Mouse (Mus musculus) stomach, embryonic 14.5 days (tissue): ENCODE measurements around the gene Gng3. TPM values are rescaled to one million over a fixed set of nuclear protein-coding genes. Genes with fewer than 3 reads are reported as not detected.

Source experiments
- ATAC-seq: fragments of 200-750 bp; cut with Nextera tagmentation; 2 replicates; pipeline ENCODE4 v1.8.0; 2017; ENCODE audit warnings: low read depth, moderate TSS enrichment; ENCODE audit not compliant: insufficient number of reproducible peaks, insufficient read depth, low FRiP score
- H3K27ac ChIP-seq: fragments of 300-500 bp; sonication (generic); 2 replicates; pipeline ENCODE4 v1.5.1; 2014; ENCODE audit warnings: mild to moderate bottlenecking, low read length, moderate library complexity, mixed read lengths
- H3K27me3 ChIP-seq: fragments of 300-500 bp; sonication (generic); 2 replicates; pipeline ENCODE4 v1.6.1; 2014; ENCODE audit warnings: low read length, control low read depth, mixed read lengths; ENCODE audit not compliant: control insufficient read depth, insufficient read depth
- H3K36me3 ChIP-seq: fragments of 300-500 bp; sonication (generic); 2 replicates; pipeline ENCODE4 v1.6.1; 2014; ENCODE audit warnings: mild to moderate bottlenecking, control low read depth, low read length, moderate library complexity, mixed read lengths; ENCODE audit not compliant: control insufficient read depth, insufficient read depth
- H3K4me1 ChIP-seq: fragments of 300-500 bp; sonication (generic); 2 replicates; pipeline ENCODE4 v1.6.1; 2014; ENCODE audit warnings: low read length, control low read depth, mixed read lengths; ENCODE audit not compliant: control insufficient read depth, insufficient read depth
- H3K4me2 ChIP-seq: fragments of 300-500 bp; sonication (generic); replicated peaks from 2 replicates; pipeline ENCODE4 v1.6.1; 2014; ENCODE audit warnings: low read depth, low read length, control low read depth
- H3K4me3 ChIP-seq: fragments of 300-500 bp; sonication (generic); 2 replicates; pipeline ENCODE4 v1.5.1; 2014; ENCODE audit warnings: low read depth, low read length, control low read depth
- H3K9ac ChIP-seq: fragments of 300-500 bp; sonication (generic); replicated peaks from 2 replicates; pipeline ENCODE4 v1.6.1; 2014; ENCODE audit warnings: low read depth, mild to moderate bottlenecking, control low read depth, low read length, moderate library complexity, mixed read lengths
- H3K9me3 ChIP-seq: fragments of 300-500 bp; sonication (generic); 2 replicates; pipeline ENCODE4 v1.6.1; 2016; ENCODE audit warnings: low read depth, low read length, control low read depth; ENCODE audit not compliant: control insufficient read depth
- WGBS: fragments of 180-500 bp; shearing (Covaris S2); extraction: QIAGEN DNeasy Blood & Tissue Kit; methylation state at CpG from one replicate; pipeline ENCODE4 v1.1.7; 2014; 5-methylcytosine and 5-hydroxymethylcytosine counted together
- polyA plus RNA-seq: library from polyadenylated mRNA; unstranded; fragments of >200 nt; fragmentation: Nextera tagmentation; extraction: Ambion mirVana; gene quantifications from 2 replicates; pipeline ENCODE4 v1.2.1, GENCODE M21; 2014

Gng3 gene
- polyA plus RNA-seq, 1 experiment from 2014 or later: 17.8 TPM

GRCm38 (mm10) chr19:8803879-8804660 lies 34.9 kb downstream of the Gng3 start:
- 89% methylated on average over 11 of the region's 11 CpGs for WGBS
- no peaks in the 10 kb centered on the region for H3K27me3 ChIP-seq
- no peaks in the 10 kb centered on the region for H3K9me3 ChIP-seq
- ATAC-seq: no peak
- H3K4me3 ChIP-seq: no peak overlapping the region
- no peak overlapping the region for H3K27ac ChIP-seq
- no peak overlapping the region for H3K9ac ChIP-seq
- peaks cover 4% of the 10 kb centered on the region; the same call in 1 of the 2 replicates for H3K4me1 ChIP-seq
- no peak overlapping the region for H3K4me2 ChIP-seq
- peaks cover 29% of the 10 kb centered on the region for H3K36me3 ChIP-seq

- WGBS: 89% methylated on average over 9 of the region's 9 CpGs
- Histone ChIP-seq H3K27me3 (no peaks in the 10 kb centered on the region), H3K9me3 (no peaks in the 10 kb centered on the region), H3K27ac (0 out of 2 replicates have a peak overlapping the region, but pooled peaks have one; percentile 69), H3K4me2 (peak overlapping the region; percentile 46), H3K36me3 (peaks cover 24% of the 10 kb centered on the region), H3K9ac (no peak overlapping the region), H3K4me1 (peaks cover 4% of the 10 kb centered on the region; the same call in 1 of the 2 replicates), H3K4me3 (peak overlapping the region; percentile 57; the same call in 1 of the 2 replicates)
- ATAC-seq: no peak
Measured at GRCm38 (mm10) chr19:8803204-8803780, 35.7 kb downstream of the Gng3 start.

GRCm38 (mm10) chr19:8802130-8802821 lies 36.7 kb downstream of the Gng3 start, which contains the start of gene Zbtb3:
TSS of gene Zbtb3 (plus strand) at chr19:8802555.
- H3K27me3 ChIP-seq: no peaks in the 10 kb centered on the region
- peak within 1 kb of the TSS; percentile 69 for H3K27ac ChIP-seq
- H3K9me3 ChIP-seq: no peaks in the 10 kb centered on the region
- peak within 1 kb of the TSS; percentile 57 for H3K4me3 ChIP-seq
- peak within 1 kb of the TSS; percentile 38; the same call in 1 of the 2 replicates for H3K9ac ChIP-seq
- H3K4me2 ChIP-seq: peak within 1 kb of the TSS; percentile 80
- under 1% methylated on average over 30 of the region's 30 CpGs for WGBS
- ATAC-seq: peak; percentile 98
- peaks cover 7% of the 10 kb centered on the region; the same call in 1 of the 2 replicates for H3K4me1 ChIP-seq
- H3K36me3 ChIP-seq: peaks cover 16% of the 10 kb centered on the region

DNA sequence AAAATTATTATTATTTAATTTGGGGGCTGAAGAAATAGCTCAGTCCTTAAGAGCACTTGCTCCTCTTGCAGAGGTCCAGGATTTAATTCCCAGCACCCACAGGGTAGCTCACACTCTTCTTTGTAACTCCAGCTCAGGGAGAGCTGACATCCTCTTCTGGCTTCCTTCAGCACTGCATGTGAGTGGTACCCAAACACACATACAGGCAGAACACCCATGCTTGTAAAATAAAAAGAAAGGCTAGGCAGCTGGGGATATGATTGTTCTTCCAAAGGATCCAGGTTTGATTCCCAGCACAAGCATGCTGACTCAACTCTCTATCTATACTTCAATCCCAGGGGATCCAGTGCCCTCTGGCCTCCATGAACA lies 40.1 kb downstream of the Gng3 start:
- Histone ChIP-seq H3K9me3 (no peaks in the 10 kb centered on the region), H3K36me3 (peaks cover 14% of the 10 kb centered on the region), H3K4me1 (peaks cover 10% of the 10 kb centered on the region; the same call in 1 of the 2 replicates), H3K27ac (peak overlapping the region; percentile 10; the same call in 1 of the 2 replicates), H3K4me2 (peak overlapping the region; percentile 78; the same call in 1 of the 2 replicates), H3K27me3 (no peaks in the 10 kb centered on the region), H3K4me3 (0 out of 2 replicates have a peak overlapping the region, but pooled peaks have one; percentile 86), H3K9ac (no peak overlapping the region)
- ATAC-seq: no peak

GRCm38 (mm10) chr19:8798264-8798946 lies 40.6 kb downstream of the Gng3 start, which contains the start of gene Polr2g:
TSS of gene Polr2g (minus strand) at chr19:8798577.
- ATAC-seq: peak; percentile 73

DNA sequence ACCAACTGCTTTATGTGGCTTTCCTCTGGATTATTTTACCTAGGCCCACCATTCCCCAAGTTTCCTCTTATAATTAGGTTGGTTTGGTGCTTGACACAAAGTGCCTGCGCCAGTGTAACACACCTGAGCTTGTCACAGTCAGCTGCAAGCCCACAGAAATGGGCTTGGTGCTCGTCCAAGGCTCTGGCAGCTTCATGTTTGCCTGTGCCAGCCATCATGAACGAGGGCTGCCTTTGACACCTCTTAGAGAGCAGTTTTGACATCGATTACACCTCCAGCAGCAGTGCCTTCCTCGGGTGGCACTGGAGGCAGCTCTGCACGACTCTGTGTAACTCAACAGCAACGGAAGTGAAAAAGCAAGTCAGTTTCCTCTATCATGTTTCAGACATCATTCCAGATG lies 48.8 kb downstream of the Gng3 start:
- H3K4me2 ChIP-seq: no peak overlapping the region
- H3K4me1 ChIP-seq: 0 out of 2 replicates have a peak, but pooled peaks cover 5% of the 10 kb centered on the region
- no peaks in the 10 kb centered on the region for H3K27me3 ChIP-seq
- no peak overlapping the region for H3K9ac ChIP-seq
- H3K9me3 ChIP-seq: no peaks in the 10 kb centered on the region
- WGBS: 80% methylated on average over 7 of the region's 7 CpGs
- no peak overlapping the region for H3K4me3 ChIP-seq
- H3K27ac ChIP-seq: no peak overlapping the region
- ATAC-seq: no peak
- peaks cover 29% of the 10 kb centered on the region for H3K36me3 ChIP-seq

More at GRCm38 (mm10) chr19:8798264-8798946, 40.6 kb downstream of the Gng3 start, which contains the start of gene Polr2g:
- Histone ChIP-seq H3K36me3 (peaks cover 19% of the 10 kb centered on the region), H3K9ac (peak within 1 kb of the TSS; percentile 72), H3K4me1 (peaks cover 10% of the 10 kb centered on the region; the same call in 1 of the 2 replicates), H3K27me3 (no peaks in the 10 kb centered on the region), H3K4me3 (peak within 1 kb of the TSS; percentile 86), H3K4me2 (peak within 1 kb of the TSS; percentile 78), H3K9me3 (no peaks in the 10 kb centered on the region), H3K27ac (peak within 1 kb of the TSS; percentile 78; the same call in 1 of the 2 replicates)
- 1% methylated on average over 25 of the region's 25 CpGs for WGBS

DNA sequence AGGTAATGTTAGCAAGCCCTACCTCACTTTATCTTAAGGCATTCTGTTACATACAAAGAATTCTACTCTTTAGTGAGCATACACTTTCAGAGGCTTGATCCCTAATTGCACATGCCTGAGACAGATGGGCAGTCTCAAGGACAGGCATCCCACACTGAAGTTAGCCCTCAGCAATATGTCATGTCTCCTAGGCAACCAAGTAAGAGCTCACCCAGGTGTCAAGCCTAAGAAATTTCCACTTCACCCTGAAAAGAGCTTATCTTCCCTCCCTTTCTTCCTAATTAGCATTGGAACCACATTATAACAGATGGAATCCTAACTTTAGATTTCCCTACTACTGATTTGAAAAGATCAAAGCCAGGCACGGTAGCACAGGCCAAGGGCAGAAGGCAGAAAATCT lies 49.8 kb downstream of the Gng3 start:
- no peak overlapping the region for H3K4me2 ChIP-seq
- 20% methylated on average over 1 of the region's 1 CpGs for WGBS
- H3K27ac ChIP-seq: no peak overlapping the region
- peaks cover 20% of the 10 kb centered on the region for H3K36me3 ChIP-seq
- H3K27me3 ChIP-seq: no peaks in the 10 kb centered on the region
- H3K9ac ChIP-seq: no peak overlapping the region
- no peak for ATAC-seq
- no peaks in the 10 kb centered on the region for H3K9me3 ChIP-seq
- H3K4me3 ChIP-seq: no peak overlapping the region
- 0 out of 2 replicates have a peak, but pooled peaks cover 5% of the 10 kb centered on the region for H3K4me1 ChIP-seq
